Mouse (Mus musculus) heart, postnatal 0 days (tissue): ENCODE measurements around the gene Ube2k.

Source experiments
- CTCF ChIP-seq: IDR thresholded peaks from 2 replicates; pipeline ENCODE4 v1.5.1; 2016; ENCODE audit warnings: antibody characterized with exemption, control low read depth, low read depth
- EP300 ChIP-seq: IDR thresholded peaks from 2 replicates; pipeline ENCODE4 v1.6.1; 2016; ENCODE audit warnings: antibody characterized with exemption, low read depth

DNA sequence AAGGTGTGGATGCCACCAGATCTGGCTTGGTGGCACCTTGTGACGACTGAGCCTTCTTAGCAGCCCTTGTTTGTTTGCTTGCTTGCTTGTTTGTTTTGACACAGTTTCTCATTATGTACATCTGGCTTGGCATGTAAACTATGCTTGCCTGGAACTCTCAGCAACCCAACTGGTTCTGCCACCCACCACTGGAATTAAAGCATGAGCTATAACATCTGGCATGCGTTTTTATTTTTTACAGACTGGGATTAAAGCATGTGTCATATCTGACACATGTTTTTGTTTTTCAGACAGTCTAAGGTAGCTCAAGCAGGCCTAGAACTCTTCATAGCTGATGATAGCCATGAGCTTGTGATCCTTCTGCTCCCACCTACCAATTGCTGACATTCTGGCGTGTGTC lies 41.5 kb downstream of the Ube2k start:
- no peak for TF ChIP-seq CTCF
- TF ChIP-seq EP300: no peak
